Mouse (Mus musculus): ENCODE measurements around the gene Gucy1a1. TPM values are rescaled to one million over a fixed set of nuclear protein-coding genes. Genes with fewer than 3 reads are reported as not detected.
A peak's percentile ranks its signal among the peaks of the same experiment; 100 is the strongest.
"Not testable (repeated sequence)": the region's sequence is repeated elsewhere in the genome, so short reads cannot be mapped to it uniquely, and the experiment has no call there.

Gucy1a1 gene
- 5.8 and 7.2 TPM in 2 replicates for polyA plus RNA-seq (2015; fragmentation: Nextera tagmentation; extraction: Ambion mirVana)

GRCm38 (mm10) chr3:82145126-82145901 is at the start of gene Gucy1a1:
Gucy1a1 (minus strand) TSS chr3:82145789.
- Histone ChIP-seq H3K4me1 (replicated peaks) (peaks cover 13% of the 10 kb centered on the region), H3K27ac (no peak within 1 kb of the TSS), H3K9ac (peak within 1 kb of the TSS; percentile 52), H3K4me3 (replicated peaks) (peak within 1 kb of the TSS; percentile 51), H3K4me2 (peak within 1 kb of the TSS; percentile 64), H3K36me3 (no peaks in the 10 kb centered on the region), H3K27me3 (peaks cover 4% of the 10 kb centered on the region; the same call in 1 of the 2 replicates), H3K9me3 (replicated peaks) (no peaks in the 10 kb centered on the region)
- ATAC-seq (ENCODE audit: low read depth) (peak; percentile 68), DNase-seq (peak; percentile 5)
- WGBS (ENCODE audit: insufficient replicate concordance), result 3% methylated on average over 36 of the region's 36 CpGs

GRCm38 (mm10) chr3:82191559-82192245 is 46.1 kb upstream of the Gucy1a1 start:
- DNase-seq, result no peak
- Histone ChIP-seq H3K27ac (no peak overlapping the region), H3K4me1 (replicated peaks) (no peaks in the 10 kb centered on the region), H3K9ac (no peak overlapping the region), H3K4me3 (replicated peaks) (no peak overlapping the region), H3K9me3 (replicated peaks) (no peaks in the 10 kb centered on the region), H3K4me2 (no peak overlapping the region), H3K36me3 (no peaks in the 10 kb centered on the region), H3K27me3 (no peaks in the 10 kb centered on the region)
- WGBS (ENCODE audit: insufficient replicate concordance), result 38% methylated on average over 1 of the region's 1 CpGs
- ATAC-seq (ENCODE audit: low read depth), result no peak

- H3K4me2 ChIP-seq, result no peak overlapping the region
- no peak overlapping the region for H3K9ac ChIP-seq
- H3K27me3 ChIP-seq, result no peaks in the 10 kb centered on the region
- no peak overlapping the region for H3K4me3 ChIP-seq (replicated peaks)
- H3K36me3 ChIP-seq, result no peaks in the 10 kb centered on the region
- H3K4me1 ChIP-seq (replicated peaks), result no peaks in the 10 kb centered on the region
- no peaks in the 10 kb centered on the region for H3K9me3 ChIP-seq (replicated peaks)
- DNase-seq (no peak), ATAC-seq (ENCODE audit: low read depth) (no peak)
- WGBS (ENCODE audit: insufficient replicate concordance), result 69% methylated on average over 9 of the region's 9 CpGs
- no peak overlapping the region for H3K27ac ChIP-seq
Observed at GRCm38 (mm10) chr3:82185626-82186025, 40.0 kb upstream of the Gucy1a1 start.

- Histone ChIP-seq H3K9ac (no peak overlapping the region), H3K27me3 (no peaks in the 10 kb centered on the region), H3K9me3 (replicated peaks) (no peaks in the 10 kb centered on the region), H3K4me2 (no peak overlapping the region), H3K36me3 (no peaks in the 10 kb centered on the region), H3K4me3 (replicated peaks) (no peak overlapping the region), H3K4me1 (replicated peaks) (no peaks in the 10 kb centered on the region), H3K27ac (no peak overlapping the region)
- DNase-seq (no peak), ATAC-seq (ENCODE audit: low read depth) (no peak)
Observed at GRCm38 (mm10) chr3:82181500-82181899, 35.9 kb upstream of the Gucy1a1 start.

GRCm38 (mm10) chr3:82180253-82180652 is 34.7 kb upstream of the Gucy1a1 start:
- H3K9ac ChIP-seq, result no peak overlapping the region
- ATAC-seq (ENCODE audit: low read depth), result no peak
- no peaks in the 10 kb centered on the region for H3K9me3 ChIP-seq (replicated peaks)
- DNase-seq, result no peak
- H3K36me3 ChIP-seq, result no peaks in the 10 kb centered on the region
- H3K27ac ChIP-seq, result no peak overlapping the region
- no peak overlapping the region for H3K4me3 ChIP-seq (replicated peaks)
- no peaks in the 10 kb centered on the region for H3K27me3 ChIP-seq
- H3K4me1 ChIP-seq (replicated peaks), result no peaks in the 10 kb centered on the region
- 48% methylated on average over 3 of the region's 3 CpGs for WGBS (ENCODE audit: insufficient replicate concordance)
- H3K4me2 ChIP-seq, result no peak overlapping the region

- Histone ChIP-seq H3K4me3 (replicated peaks) (no peak overlapping the region), H3K9me3 (replicated peaks) (no peaks in the 10 kb centered on the region), H3K27me3 (no peaks in the 10 kb centered on the region), H3K27ac (no peak overlapping the region), H3K36me3 (no peaks in the 10 kb centered on the region), H3K4me2 (no peak overlapping the region), H3K9ac (no peak overlapping the region), H3K4me1 (replicated peaks) (no peaks in the 10 kb centered on the region)
- no peak for DNase-seq
- ATAC-seq (ENCODE audit: low read depth), result no peak
- WGBS (ENCODE audit: insufficient replicate concordance), result 57% methylated on average over 1 of the region's 1 CpGs
Observed at GRCm38 (mm10) chr3:82175501-82175900, 29.9 kb upstream of the Gucy1a1 start.

- DNase-seq, result no peak
- Histone ChIP-seq H3K9me3 (replicated peaks) (no peaks in the 10 kb centered on the region), H3K36me3 (no peaks in the 10 kb centered on the region), H3K4me3 (replicated peaks) (no peak overlapping the region), H3K9ac (no peak overlapping the region), H3K4me1 (replicated peaks) (peaks cover 13% of the 10 kb centered on the region), H3K27ac (no peak overlapping the region), H3K4me2 (no peak overlapping the region), H3K27me3 (no peaks in the 10 kb centered on the region)
- 48% methylated on average over 2 of the region's 2 CpGs for WGBS (ENCODE audit: insufficient replicate concordance)
- ATAC-seq (ENCODE audit: low read depth), result no peak
Observed at GRCm38 (mm10) chr3:82167064-82167463, 21.5 kb upstream of the Gucy1a1 start.

GRCm38 (mm10) chr3:82165937-82166336 is 20.3 kb upstream of the Gucy1a1 start:
- no peaks in the 10 kb centered on the region for H3K9me3 ChIP-seq (replicated peaks)
- peaks cover 13% of the 10 kb centered on the region for H3K4me1 ChIP-seq (replicated peaks)
- DNase-seq (no peak), ATAC-seq (ENCODE audit: low read depth) (peak; percentile 57; the same call in 1 of the 2 replicates)
- no peak overlapping the region for H3K4me3 ChIP-seq (replicated peaks)
- WGBS (ENCODE audit: insufficient replicate concordance), result 15% methylated on average over 2 of the region's 2 CpGs
- H3K36me3 ChIP-seq, result no peaks in the 10 kb centered on the region
- H3K4me2 ChIP-seq, result no peak overlapping the region
- no peak overlapping the region for H3K27ac ChIP-seq
- no peak overlapping the region for H3K9ac ChIP-seq
- no peaks in the 10 kb centered on the region for H3K27me3 ChIP-seq

GRCm38 (mm10) chr3:82162992-82163391 is 17.4 kb upstream of the Gucy1a1 start:
- not testable (repeated sequence) for H3K9ac ChIP-seq; H3K4me2 ChIP-seq; H3K27me3 ChIP-seq; H3K27ac ChIP-seq; H3K9me3 ChIP-seq (replicated peaks); ATAC-seq (ENCODE audit: low read depth); H3K36me3 ChIP-seq; H3K4me3 ChIP-seq (replicated peaks); DNase-seq
- H3K4me1 ChIP-seq (replicated peaks), result peaks cover 13% of the 10 kb centered on the region
- 36% methylated on average over 1 of the region's 1 CpGs for WGBS (ENCODE audit: insufficient replicate concordance)

GRCm38 (mm10) chr3:82145978-82146377 is 389 bp upstream of the Gucy1a1 start:
- Histone ChIP-seq H3K4me1 (replicated peaks) (peaks cover 13% of the 10 kb centered on the region), H3K27ac (no peak overlapping the region), H3K9ac (no peak overlapping the region), H3K4me3 (replicated peaks) (no peak overlapping the region), H3K27me3 (peaks cover 4% of the 10 kb centered on the region; the same call in 1 of the 2 replicates), H3K9me3 (replicated peaks) (no peaks in the 10 kb centered on the region), H3K4me2 (no peak overlapping the region), H3K36me3 (no peaks in the 10 kb centered on the region)
- DNase-seq (no peak), ATAC-seq (ENCODE audit: low read depth) (no peak)

- H3K27me3 ChIP-seq, result peaks cover 4% of the 10 kb centered on the region; the same call in 1 of the 2 replicates
- H3K36me3 ChIP-seq, result no peaks in the 10 kb centered on the region
- peak; percentile 15; the same call in 1 of the 2 replicates for ATAC-seq (ENCODE audit: low read depth)
- no peak for DNase-seq
- peak overlapping the region; percentile 52 for H3K9ac ChIP-seq
- H3K4me3 ChIP-seq (replicated peaks), result peak overlapping the region; percentile 51
- no peak overlapping the region for H3K27ac ChIP-seq
- H3K9me3 ChIP-seq (replicated peaks), result no peaks in the 10 kb centered on the region
- H3K4me2 ChIP-seq, result peak overlapping the region; percentile 64
- peaks cover 13% of the 10 kb centered on the region for H3K4me1 ChIP-seq (replicated peaks)
- WGBS (ENCODE audit: insufficient replicate concordance), result 14% methylated on average over 14 of the region's 14 CpGs
Observed at GRCm38 (mm10) chr3:82144725-82145125, 864 bp downstream of the Gucy1a1 start.

Measured in liver, embryonic 13.5 days (tissue).